Mouse (Mus musculus) C2C12 (cell line): ENCODE measurements around the gene Zfp523. TPM values are rescaled to one million over a fixed set of nuclear protein-coding genes. Genes with fewer than 3 reads are reported as not detected.

Experiments
- H3K27me3 ChIP-seq: one replicate; pipeline ENCODE4 v1.6.1; 2011; ENCODE audit not compliant: control insufficient read depth, insufficient read depth, insufficient read length
- H3K36me3 ChIP-seq: one replicate; pipeline ENCODE4 v1.6.1; 2011; ENCODE audit not compliant: control insufficient read depth, insufficient read depth
- H3K4me3 ChIP-seq: one replicate; pipeline ENCODE4 v1.5.1; 2011; ENCODE audit warnings: mild to moderate bottlenecking, control low read depth; ENCODE audit not compliant: poor library complexity, insufficient read depth, severe bottlenecking
- H3K79me2 ChIP-seq: one replicate; pipeline ENCODE4 v1.6.1; 2011; ENCODE audit not compliant: control insufficient read depth, insufficient read depth
- H3K79me3 ChIP-seq: one replicate; pipeline ENCODE4 v1.6.1; 2011; ENCODE audit warnings: low read depth, control low read depth
- H3ac ChIP-seq: one replicate; pipeline ENCODE3; 2011; ENCODE audit warnings: low read depth; ENCODE audit not compliant: control insufficient read depth, insufficient read length
- CEBPB ChIP-seq: IDR thresholded peaks from one replicate; pipeline ENCODE4 v1.6.1; 2011; ENCODE audit warnings: low read depth, mild to moderate bottlenecking, control low read depth, moderate library complexity
- CTCF ChIP-seq: IDR thresholded peaks from one replicate; pipeline ENCODE4 v1.5.1; 2011; ENCODE audit not compliant: control insufficient read depth, insufficient read depth, insufficient read length
- FOSL1 ChIP-seq: IDR thresholded peaks from one replicate; pipeline ENCODE4 v1.8.0; 2011; ENCODE audit warnings: mild to moderate bottlenecking, low read length; ENCODE audit not compliant: poor library complexity, insufficient read depth, severe bottlenecking
- MAX ChIP-seq: IDR thresholded peaks from one replicate; pipeline ENCODE4 v1.6.1; 2011; ENCODE audit warnings: mild to moderate bottlenecking, control low read depth
- MYOD1 ChIP-seq: IDR thresholded peaks from one replicate; pipeline ENCODE4 v1.6.1; 2011; ENCODE audit warnings: low read depth; ENCODE audit not compliant: control insufficient read depth, insufficient read length
- MYOG ChIP-seq: IDR thresholded peaks from one replicate; pipeline ENCODE4 v1.6.1; 2011; ENCODE audit not compliant: control insufficient read depth, insufficient read length; ENCODE audit errors: extremely low read depth
- USF1 ChIP-seq: IDR thresholded peaks from one replicate; pipeline ENCODE4 v1.6.1; 2011; ENCODE audit warnings: low read depth, mild to moderate bottlenecking, control low read depth, moderate library complexity
- long read RNA-seq, 2 experiments: library from polyadenylated mRNA; unstranded; transcript quantifications; one replicate each; pipeline ENCODE4 v2.0.0; 2019 to 2020
- polyA plus RNA-seq: library from polyadenylated mRNA; unstranded; fragments of >200 nt; fragmentation: generic; extraction: Trizol; gene quantifications from one replicate; pipeline ENCODE4 v1.2.1, GENCODE M21; 2012; ENCODE audit warnings: missing spikeins

Zfp523 gene
- polyA plus RNA-seq: 21.0 TPM
- long read RNA-seq, experiment 1, transcript Zfp523-202 (14 exons, 2,864 nt): major isoform, 6 of 17 reads
- long read RNA-seq, experiment 1, partial matches to known transcripts: 2 of 17 reads
- long read RNA-seq, experiment 1, other reads (novel, unspliced or antisense): 7 of 17 reads
- long read RNA-seq, experiment 2, transcript Zfp523-202 (14 exons, 2,864 nt): major isoform, 43 of 56 reads
- long read RNA-seq, experiment 2, partial matches to known transcripts: 1 of 56 reads
- long read RNA-seq, experiment 2, other reads (novel, unspliced or antisense): 12 of 56 reads

DNA sequence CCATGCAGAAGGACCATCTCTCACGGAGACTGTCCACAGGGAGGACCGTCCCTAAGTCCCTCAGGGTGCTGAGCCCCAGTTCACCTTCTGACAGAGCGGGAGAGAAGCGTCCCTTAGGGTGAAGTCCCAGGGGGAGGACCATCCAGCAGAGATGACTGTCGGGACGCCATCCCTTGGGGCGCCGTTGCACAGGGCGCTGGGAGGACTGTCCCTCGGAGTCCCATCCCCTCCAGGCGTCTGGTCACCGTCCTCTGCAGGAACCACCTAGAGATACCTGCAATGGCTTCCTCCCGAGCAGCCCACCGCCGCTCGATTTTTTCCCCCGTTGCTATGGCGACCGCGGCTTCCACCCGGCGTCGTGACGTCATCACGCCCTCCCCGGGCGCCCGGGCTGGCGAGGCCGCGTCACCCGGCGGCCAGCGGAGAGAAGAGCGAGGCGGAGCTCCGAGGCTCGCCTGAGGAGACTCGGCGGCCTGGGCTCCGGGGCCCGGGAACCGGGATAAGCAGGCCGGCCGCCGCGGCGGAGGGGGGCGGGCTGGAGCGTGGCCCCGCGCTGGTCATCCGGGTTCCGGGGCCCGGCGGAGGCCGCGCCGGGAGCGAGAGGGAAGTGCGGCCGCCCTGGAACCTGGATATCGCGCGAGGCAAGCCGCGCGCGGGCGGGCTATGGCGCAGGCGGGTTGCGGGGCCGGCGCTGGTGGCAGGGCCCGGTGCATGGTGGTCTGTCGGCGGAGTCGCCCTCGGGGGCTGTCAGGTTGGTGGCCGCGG is at the start of gene Zfp523:
Zfp523 (plus strand) TSS at position 355 of the 765 bp plus-strand sequence.
- no peak for TF ChIP-seq MYOG
- TF ChIP-seq CEBPB: no peak
- TF ChIP-seq CTCF: no peak
- TF ChIP-seq MAX: no peak
- TF ChIP-seq FOSL1: no peak
- no peak for TF ChIP-seq MYOD1
- no peak for TF ChIP-seq USF1

DNA sequence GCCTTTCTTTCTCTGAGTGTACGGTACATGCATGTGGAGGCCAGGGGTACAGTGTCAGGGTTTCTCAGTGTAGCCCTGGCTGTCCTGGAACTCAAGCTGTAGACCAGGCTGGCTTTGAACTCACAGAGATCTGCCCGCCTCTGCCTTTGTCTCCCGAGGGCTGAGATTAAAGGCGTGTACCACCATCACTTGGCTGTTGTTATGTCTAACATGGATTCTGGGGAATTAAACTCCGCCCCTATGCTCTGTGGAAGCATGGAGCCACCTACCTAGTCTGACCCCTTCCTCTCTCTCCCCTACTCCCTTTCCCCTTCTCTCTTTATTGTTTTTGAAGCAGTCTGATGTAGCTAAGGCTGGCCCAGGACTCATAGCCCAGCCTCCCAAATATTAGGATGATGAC is 47.1 kb upstream of the Zfp523 start:
- no peak overlapping the region for H3ac ChIP-seq
- no peaks in the 10 kb centered on the region for H3K79me3 ChIP-seq
- H3K27me3 ChIP-seq: peaks cover 36% of the 10 kb centered on the region
- H3K79me2 ChIP-seq: no peaks in the 10 kb centered on the region
- no peaks in the 10 kb centered on the region for H3K36me3 ChIP-seq
- H3K4me3 ChIP-seq: no peak overlapping the region
- TF ChIP-seq FOSL1 (no peak), CTCF (no peak), MYOD1 (no peak), MAX (no peak), CEBPB (no peak), MYOG (no peak), USF1 (no peak)

More for the DNA sequence above, at the start of gene Zfp523:
- Histone ChIP-seq H3K36me3 (no peaks in the 10 kb centered on the region), H3K79me3 (no peaks in the 10 kb centered on the region), H3K4me3 (peak within 1 kb of the TSS; percentile 50), H3K79me2 (no peaks in the 10 kb centered on the region), H3ac (peak within 1 kb of the TSS; percentile 99), H3K27me3 (no peaks in the 10 kb centered on the region)

DNA sequence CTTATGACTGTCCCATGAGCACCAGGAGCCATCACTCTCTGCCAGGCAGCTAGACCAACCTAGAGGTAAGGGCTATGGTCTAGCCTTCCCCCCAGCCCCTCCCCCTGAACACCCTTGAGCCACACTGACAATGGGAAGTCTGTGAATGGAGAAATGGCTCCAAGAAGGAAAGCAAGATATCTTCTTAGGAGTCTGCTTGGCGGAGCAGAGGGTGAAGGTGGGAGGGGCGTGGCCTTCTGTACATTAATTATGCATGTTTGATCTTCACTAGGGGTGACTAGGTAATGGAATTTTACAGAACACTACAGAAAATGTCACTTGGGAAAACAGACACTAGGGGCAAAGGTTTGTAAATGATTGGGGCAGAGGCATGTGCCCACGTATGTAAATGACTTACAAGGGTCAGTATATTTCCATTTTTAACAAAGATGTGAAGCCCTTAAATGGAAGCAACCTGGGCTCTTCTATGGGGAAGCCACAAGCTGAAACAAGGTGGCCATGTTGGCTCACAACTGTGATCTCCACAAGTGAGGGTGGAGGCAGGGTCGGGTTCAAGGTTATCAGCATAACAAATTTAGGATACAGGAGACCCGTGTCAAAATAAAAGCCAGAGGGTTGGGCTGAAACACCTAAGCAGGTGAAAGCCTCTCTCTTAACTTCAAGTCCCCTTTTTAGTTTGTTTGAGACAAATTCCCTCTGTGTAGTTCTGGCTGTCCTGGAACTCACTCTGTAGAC is 46.4 kb upstream of the Zfp523 start:
- no peak overlapping the region for H3K4me3 ChIP-seq
- no peak for TF ChIP-seq USF1
- no peak for TF ChIP-seq CTCF
- TF ChIP-seq CEBPB: no peak
- no peak for TF ChIP-seq MYOD1
- TF ChIP-seq FOSL1: no peak

DNA sequence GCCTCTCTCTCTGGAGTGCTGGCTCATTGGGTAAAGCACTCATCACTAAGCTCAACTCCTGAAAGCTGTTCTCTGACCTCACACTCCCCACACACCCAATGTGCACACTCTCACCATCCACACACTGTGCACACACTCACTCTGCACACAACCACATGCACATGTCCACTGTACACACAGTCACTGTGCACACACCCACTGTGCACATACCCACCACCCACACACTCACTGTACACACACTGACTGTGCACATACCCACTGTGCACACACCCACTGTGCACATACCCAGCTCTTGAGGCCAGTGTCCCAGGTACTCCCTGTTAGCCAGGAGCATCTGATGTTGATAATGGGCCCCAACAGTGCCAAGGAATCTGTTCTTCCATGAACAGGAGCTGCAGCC is 45.8 kb upstream of the Zfp523 start:
- Histone ChIP-seq H3K79me3 (no peaks in the 10 kb centered on the region), H3ac (no peak overlapping the region), H3K36me3 (no peaks in the 10 kb centered on the region), H3K4me3 (no peak overlapping the region), H3K79me2 (no peaks in the 10 kb centered on the region), H3K27me3 (peaks cover 46% of the 10 kb centered on the region)
- TF ChIP-seq MYOD1 (no peak), FOSL1 (no peak), MAX (no peak), USF1 (no peak), CEBPB (no peak), CTCF (no peak), MYOG (no peak)

More for the DNA sequence above, 46.4 kb upstream of the Zfp523 start:
- no peak overlapping the region for H3ac ChIP-seq
- no peaks in the 10 kb centered on the region for H3K79me2 ChIP-seq
- peaks cover 44% of the 10 kb centered on the region for H3K27me3 ChIP-seq
- no peaks in the 10 kb centered on the region for H3K79me3 ChIP-seq
- H3K36me3 ChIP-seq: no peaks in the 10 kb centered on the region

DNA sequence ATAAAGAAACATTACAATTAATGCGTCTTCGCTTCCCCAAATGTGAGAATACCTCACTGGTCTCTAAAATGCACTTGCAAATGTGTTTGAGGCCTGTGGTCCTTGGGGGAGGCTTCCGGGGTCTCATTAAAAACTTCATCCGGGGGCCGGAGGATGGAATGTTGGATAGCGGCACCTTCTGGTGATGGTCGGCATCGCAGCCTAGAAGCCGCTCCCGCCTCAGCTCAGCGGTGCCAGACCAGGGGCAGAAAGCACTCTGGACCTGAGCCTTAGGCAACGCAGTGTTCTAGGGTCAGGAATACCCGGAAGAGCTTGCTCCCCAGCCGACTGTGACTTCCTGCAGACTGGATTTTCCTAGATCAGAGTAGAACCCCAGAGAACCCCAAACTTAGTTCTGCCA is 43.7 kb upstream of the Zfp523 start:
- Histone ChIP-seq H3K4me3 (no peak overlapping the region), H3ac (no peak overlapping the region), H3K27me3 (peaks cover 59% of the 10 kb centered on the region), H3K79me2 (no peaks in the 10 kb centered on the region), H3K36me3 (no peaks in the 10 kb centered on the region), H3K79me3 (no peaks in the 10 kb centered on the region)
- TF ChIP-seq MYOD1 (no peak), CTCF (peak; percentile 75)
